Mouse (Mus musculus): ENCODE data around the gene Sec23b.

The Sec23b gene

DNA sequence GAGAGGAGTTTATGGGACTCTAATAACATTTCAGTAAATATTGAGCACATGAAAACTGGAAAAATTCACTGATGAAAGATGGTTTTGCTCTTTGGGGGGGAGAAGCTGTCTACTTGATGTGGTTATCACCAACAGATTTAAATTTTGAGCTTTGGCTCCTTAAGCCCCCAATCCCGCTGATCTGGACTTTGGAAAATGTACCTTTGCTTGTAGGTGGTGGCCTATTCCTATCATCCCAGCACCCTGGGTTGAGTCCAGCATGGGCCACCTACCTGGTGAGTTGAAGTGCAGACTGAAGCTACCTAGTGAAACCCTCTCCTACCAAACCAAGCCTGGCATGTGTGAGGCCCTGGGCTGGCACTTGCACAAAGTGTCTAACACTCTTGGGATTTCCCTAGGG is 45.5 kb downstream of the Sec23b start:
- no peak for DNase-seq (ENCODE audit: low spot score)

DNA sequence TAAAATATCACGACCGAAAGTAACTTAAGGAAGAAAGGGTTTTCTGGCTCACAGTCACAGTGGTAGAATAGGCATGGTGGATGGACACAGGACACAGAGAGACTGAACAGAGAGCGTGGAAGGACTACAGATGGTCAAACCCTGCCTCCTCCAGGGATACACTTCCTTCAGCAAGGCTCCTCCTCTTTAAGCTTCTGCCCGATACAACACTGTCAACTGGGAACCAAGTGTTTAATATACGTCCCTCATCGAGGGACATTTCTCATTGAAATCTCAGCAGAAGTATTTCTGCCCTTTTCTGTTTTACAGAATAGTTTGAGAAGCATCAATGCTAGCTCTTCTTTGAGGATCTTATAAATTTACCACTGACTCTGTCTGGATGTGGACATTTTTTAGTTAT is 57.9 kb downstream of the Sec23b start:
- DNase-seq (ENCODE audit: low spot score), result no peak

DNA sequence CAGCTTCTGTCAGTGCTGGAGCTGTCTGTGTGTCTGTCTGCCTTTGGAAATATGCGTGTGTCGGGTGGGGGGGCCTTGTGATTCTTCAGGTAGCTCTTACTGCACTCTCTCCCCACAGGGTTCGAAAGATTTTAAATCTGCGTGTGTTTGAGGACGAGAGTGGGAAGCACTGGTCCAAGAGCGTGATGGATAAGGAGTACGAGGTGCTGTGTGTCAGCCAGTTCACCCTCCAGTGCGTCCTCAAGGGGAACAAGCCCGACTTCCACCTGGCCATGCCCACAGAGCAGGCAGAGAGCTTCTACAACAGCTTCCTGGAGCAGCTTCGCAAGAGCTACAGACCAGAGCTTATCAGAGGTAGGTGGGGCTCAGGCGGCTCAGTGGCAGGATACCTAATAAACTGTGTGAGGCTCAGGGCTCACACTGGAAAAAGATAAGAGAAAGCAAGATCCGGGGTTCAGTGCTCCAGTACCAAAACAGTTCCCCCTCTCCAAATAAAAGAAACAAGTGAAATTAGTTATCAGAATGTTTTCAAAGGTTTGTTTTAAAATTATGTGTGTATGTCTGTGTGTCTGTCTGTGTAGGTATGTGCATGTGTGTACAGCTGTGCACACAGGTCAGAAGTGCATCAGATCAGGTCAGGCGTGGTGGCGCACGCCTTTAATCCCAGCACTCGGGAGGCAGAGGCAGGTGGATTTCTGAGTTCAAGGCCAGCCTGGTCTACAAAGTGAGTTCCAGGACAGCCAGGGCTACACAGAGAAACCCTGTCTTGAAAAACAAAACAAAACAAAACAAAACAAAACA is 61.2 kb downstream of the Sec23b start:
- no peak for DNase-seq (ENCODE audit: low spot score)

DNA sequence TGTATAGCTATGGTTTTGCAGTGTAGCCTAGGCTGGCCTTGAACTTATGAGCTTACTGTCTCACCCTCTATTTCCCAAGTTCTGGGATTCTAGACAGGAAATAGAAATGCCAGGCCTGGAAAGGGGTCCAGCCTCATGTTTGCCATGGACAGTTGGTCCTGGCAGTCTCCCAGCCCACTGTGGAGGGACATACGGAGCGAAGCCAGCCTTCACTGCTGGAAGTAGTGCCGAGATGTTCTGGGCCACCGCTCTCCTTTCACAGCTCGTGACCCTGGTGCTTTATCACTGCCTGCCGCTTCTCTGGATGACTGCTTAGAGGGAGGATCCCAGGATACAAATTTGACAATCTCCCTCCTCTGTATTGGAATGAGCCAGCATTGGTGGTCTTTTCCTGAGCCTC is 65.5 kb downstream of the Sec23b start:
- DNase-seq (ENCODE audit: low spot score), result no peak

- DNase-seq (ENCODE audit: low spot score), result no peak
Measured at GRCm38 (mm10) chr2:144633551-144633950, 77.5 kb downstream of the Sec23b start.

GRCm38 (mm10) chr2:144634231-144634630 is 78.2 kb downstream of the Sec23b start:
- DNase-seq (ENCODE audit: low spot score), result no peak

- DNase-seq (ENCODE audit: low spot score), result no peak
Measured at GRCm38 (mm10) chr2:144634729-144635128, 78.7 kb downstream of the Sec23b start.

- peak; percentile 31 for DNase-seq (ENCODE audit: low spot score)
Measured at GRCm38 (mm10) chr2:144635644-144636320, 79.8 kb downstream of the Sec23b start.

- DNase-seq (ENCODE audit: low spot score), result no peak
Measured at GRCm38 (mm10) chr2:144637204-144637603, 81.2 kb downstream of the Sec23b start.

GRCm38 (mm10) chr2:144637671-144638395 is 81.8 kb downstream of the Sec23b start:
- no peak for DNase-seq (ENCODE audit: low spot score)

DNA sequence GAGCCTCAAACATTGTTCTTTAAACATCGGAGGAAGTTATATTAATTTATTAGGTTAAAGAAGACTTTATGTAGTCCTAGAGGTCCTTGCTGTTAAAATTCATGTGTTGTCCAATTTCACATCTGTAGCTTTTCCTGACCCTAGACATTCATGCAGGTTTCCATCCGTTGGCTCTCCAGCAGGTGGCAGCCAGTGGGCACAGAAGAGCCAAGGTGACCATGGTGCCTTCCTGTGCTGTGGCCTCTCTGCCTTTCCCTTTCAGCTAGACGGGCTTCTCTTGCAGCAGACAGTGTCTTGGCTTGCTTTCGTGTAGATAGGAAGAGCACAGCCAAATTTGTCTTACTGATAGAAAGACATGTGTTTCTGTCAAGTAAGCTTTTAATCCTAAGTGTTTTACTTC is 82.7 kb downstream of the Sec23b start:
- DNase-seq (ENCODE audit: low spot score), result no peak

GRCm38 (mm10) chr2:144640101-144640500 is 84.1 kb downstream of the Sec23b start:
- no peak for DNase-seq (ENCODE audit: low spot score)
